In the genomic region with DNA sequence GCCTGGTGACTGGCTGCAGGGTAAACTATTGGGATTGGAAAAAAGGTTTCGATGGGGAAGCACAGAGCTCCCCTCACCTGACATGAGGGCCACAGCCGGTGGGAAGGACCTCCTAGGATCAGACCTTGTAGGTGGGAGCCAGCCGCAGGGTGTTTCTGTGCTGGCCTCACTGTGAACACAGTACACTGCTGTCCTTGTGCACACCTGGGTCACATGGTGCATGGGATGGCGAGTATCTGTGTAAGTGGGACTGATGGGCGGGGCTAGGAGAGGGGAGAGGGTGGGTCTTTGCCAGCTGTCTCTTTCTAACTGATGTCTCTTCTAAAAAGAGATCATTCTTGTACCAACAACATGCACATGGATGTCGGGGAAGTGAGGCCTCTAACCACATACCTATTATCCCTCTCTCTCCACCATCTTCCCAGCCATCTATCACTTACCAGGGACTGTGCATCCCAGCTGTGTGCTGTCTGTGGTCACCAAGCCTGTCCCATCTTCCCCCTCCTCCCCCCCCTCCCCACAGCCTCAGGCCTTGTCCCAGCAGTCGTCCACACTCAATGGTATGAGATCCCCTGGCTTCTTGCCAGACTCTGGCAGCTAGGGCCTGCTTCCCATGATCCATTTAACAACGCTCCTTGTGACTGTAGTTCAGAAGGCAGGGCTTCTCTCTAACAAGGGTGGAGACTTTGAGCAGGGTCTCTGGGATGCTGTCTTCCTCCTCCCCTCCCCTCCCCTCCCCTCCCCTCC, we compare ENCODE assay signal across 8 mouse cellular contexts.
DNase-seq lines count a peak whose midpoint lies in the region; ATAC-seq lines count a peak whose summit lies in the region.

No protein-coding gene starts in this region.

- H3K4me3 ChIP-seq in heart, embryonic 16.5 days (ENCODE audit: low read length) = no peak overlapping the region
- H3K4me3 ChIP-seq in heart, embryonic 10.5 days = no peak overlapping the region
- H3K4me3 ChIP-seq in forebrain, embryonic 15.5 days = no peak overlapping the region

- no peaks in the 10 kb centered on the region for H3K27me3 ChIP-seq in heart, embryonic 16.5 days (ENCODE audit: control insufficient read depth, insufficient read depth, low read length)
- H3K27me3 ChIP-seq in heart, embryonic 10.5 days (ENCODE audit: insufficient read depth, poor library complexity, severe bottlenecking) = peaks cover 10% of the 10 kb centered on the region; the same call in 1 of the 2 replicates
- no peaks in the 10 kb centered on the region for H3K27me3 ChIP-seq in forebrain, embryonic 15.5 days

- no peak overlapping the region for H3K27ac ChIP-seq in heart, embryonic 16.5 days (ENCODE audit: low read length)
- H3K27ac ChIP-seq in heart, embryonic 10.5 days = no peak overlapping the region; the same call in 1 of the 2 replicates
- H3K27ac ChIP-seq in forebrain, embryonic 15.5 days (replicated peaks) = peak overlapping the region; percentile 97

- 54% methylated on average over 8 of the region's 8 CpGs for WGBS in heart, embryonic 16.5 days
- WGBS in heart, embryonic 10.5 days = 60% methylated on average over 8 of the region's 8 CpGs
- 45% methylated on average over 8 of the region's 8 CpGs for WGBS in forebrain, embryonic 15.5 days

- intact Hi-C loops in left cerebral cortex, postnatal 36 days (cut with DNase I) = loop anchor here (5.0 kb wide), 2 partner anchors 53 to 62 kb away; no protein-coding TSS in a partner anchor

- H3K36me3 ChIP-seq in heart, embryonic 16.5 days (ENCODE audit: control insufficient read depth, insufficient read depth) = no peaks in the 10 kb centered on the region
- H3K36me3 ChIP-seq in heart, embryonic 10.5 days = no peaks in the 10 kb centered on the region
- H3K36me3 ChIP-seq in forebrain, embryonic 15.5 days = no peaks in the 10 kb centered on the region

- ATAC-seq in heart, embryonic 16.5 days (replicated peaks; ENCODE audit: extremely low read depth, insufficient read depth, low FRiP score) = peak; percentile 56
- ATAC-seq in forebrain, embryonic 15.5 days (replicated peaks) = 0 out of 2 replicates have a peak, but pooled peaks have one; percentile 18
- ATAC-seq in granulocyte monocyte progenitor cell, adult 5-6 weeks (replicated peaks; ENCODE audit: poor library complexity, severe bottlenecking) = no peak

- DNase-seq in heart, embryonic 10.5 days (ENCODE audit: low spot score) = no peak
- peak; percentile 5 for DNase-seq in adipocyte (ENCODE audit: low spot score)
- DNase-seq in lung, postnatal 14 days = peak; percentile 62
- DNase-seq in left cerebral cortex, postnatal 36 days (ENCODE audit: low spot score in 2 of 2) = no peak
- no peak for DNase-seq in spleen, adult 18-20 months

- no peak overlapping the region for H3K4me2 ChIP-seq in heart, embryonic 16.5 days (ENCODE audit: low read depth, low read length)
- H3K4me2 ChIP-seq in forebrain, embryonic 15.5 days (replicated peaks) = no peak overlapping the region

- H3K4me1 ChIP-seq in heart, embryonic 16.5 days (ENCODE audit: control insufficient read depth, insufficient read depth, low read length) = peaks cover 11% of the 10 kb centered on the region
- peaks cover 36% of the 10 kb centered on the region for H3K4me1 ChIP-seq in heart, embryonic 10.5 days
- peaks cover 53% of the 10 kb centered on the region for H3K4me1 ChIP-seq in forebrain, embryonic 15.5 days

- no peak overlapping the region for H3K9ac ChIP-seq in heart, embryonic 16.5 days (ENCODE audit: low read length)
- no peak overlapping the region for H3K9ac ChIP-seq in forebrain, embryonic 15.5 days (replicated peaks)

- no peaks in the 10 kb centered on the region for H3K9me3 ChIP-seq in heart, embryonic 16.5 days (replicated peaks; ENCODE audit: control insufficient read depth, low read length)
- no peaks in the 10 kb centered on the region for H3K9me3 ChIP-seq in heart, embryonic 10.5 days
- H3K9me3 ChIP-seq in forebrain, embryonic 15.5 days = no peaks in the 10 kb centered on the region

Comparison
In these comparisons a context has a peak if more than half of its experiments do, and no peak if none do; other contexts are left out.
1. DNase-seq: peak in adipocyte (single experiment) and lung, postnatal 14 days (single experiment); none in heart, embryonic 10.5 days (single experiment), left cerebral cortex, postnatal 36 days (0 of 2) and spleen, adult 18-20 months (0 of 2).